Mouse (Mus musculus) neural tube, embryonic 12.5 days (tissue): ENCODE measurements around the gene Cryaa. TPM values are rescaled to one million over a fixed set of nuclear protein-coding genes. Genes with fewer than 3 reads are reported as not detected.

Source experiments
- ATAC-seq: fragments of 200-750 bp; cut with Nextera tagmentation; 2 replicates; pipeline ENCODE4 v1.8.0; 2017; ENCODE audit warnings: low read depth, mild to moderate bottlenecking, moderate TSS enrichment, moderate library complexity; ENCODE audit not compliant: low FRiP score
- H3K27ac ChIP-seq: fragments of 300-500 bp; sonication (generic); 2 replicates; pipeline ENCODE4 v1.5.1; 2016
- H3K27me3 ChIP-seq: fragments of 300-500 bp; sonication (generic); replicated peaks from 2 replicates; pipeline ENCODE4 v1.6.1; 2016; ENCODE audit warnings: mild to moderate bottlenecking
- H3K36me3 ChIP-seq: fragments of 300-500 bp; sonication (generic); 2 replicates; pipeline ENCODE4 v1.6.1; 2016; ENCODE audit warnings: mild to moderate bottlenecking
- H3K4me1 ChIP-seq: fragments of 300-500 bp; sonication (generic); 2 replicates; pipeline ENCODE4 v1.6.1; 2016
- H3K4me2 ChIP-seq: fragments of 300-500 bp; sonication (generic); replicated peaks from 2 replicates; pipeline ENCODE4 v1.6.1; 2016; ENCODE audit warnings: mild to moderate bottlenecking
- H3K4me3 ChIP-seq: fragments of 300-500 bp; sonication (generic); 2 replicates; pipeline ENCODE4 v1.5.1; 2016
- H3K9ac ChIP-seq: fragments of 300-500 bp; sonication (generic); 2 replicates; pipeline ENCODE4 v1.6.1; 2016; ENCODE audit warnings: mild to moderate bottlenecking
- H3K9me3 ChIP-seq: fragments of 300-500 bp; sonication (generic); 2 replicates; pipeline ENCODE4 v1.6.1; 2016; ENCODE audit warnings: mild to moderate bottlenecking
- WGBS: fragments of 180-500 bp; shearing (Covaris S2); methylation state at CpG from one replicate; pipeline ENCODE4 v1.1.7; 2016; 5-methylcytosine and 5-hydroxymethylcytosine counted together
- polyA plus RNA-seq: library from polyadenylated mRNA; unstranded; fragments of >200 nt; fragmentation: Nextera tagmentation; extraction: Ambion mirVana; gene quantifications from 2 replicates; pipeline ENCODE4 v1.2.1, GENCODE M21; 2016

Gene Cryaa
- polyA plus RNA-seq, 1 experiment from 2014 or later: not detected

DNA sequence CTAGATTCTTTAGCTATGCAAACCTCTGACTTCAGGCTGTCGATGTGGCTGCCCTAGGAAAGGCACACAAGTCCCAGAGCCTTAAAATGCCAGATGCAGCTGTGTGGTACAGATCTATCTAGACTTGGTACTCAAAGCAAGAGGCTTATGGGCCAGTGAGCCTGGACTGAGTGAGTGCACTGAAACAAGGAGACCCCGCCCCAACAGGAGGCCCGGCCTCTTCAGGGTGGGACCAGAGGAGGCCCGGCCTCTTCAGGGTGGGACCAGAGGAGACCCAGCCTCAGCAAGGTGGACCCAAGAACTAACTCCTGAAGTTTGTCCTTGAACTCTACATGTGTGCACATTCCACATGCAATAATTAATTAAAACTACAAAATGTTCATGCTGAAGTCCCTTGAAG, 34.7 kb upstream of the Cryaa start:
- 67% methylated on average over 4 of the region's 4 CpGs for WGBS
- H3K9ac ChIP-seq: no peak overlapping the region
- H3K4me3 ChIP-seq: no peak overlapping the region
- ATAC-seq: no peak
- peaks cover 26% of the 10 kb centered on the region for H3K36me3 ChIP-seq
- H3K4me2 ChIP-seq: no peak overlapping the region
- H3K4me1 ChIP-seq: no peaks in the 10 kb centered on the region; the same call in 1 of the 2 replicates
- H3K27ac ChIP-seq: no peak overlapping the region
- H3K9me3 ChIP-seq: no peaks in the 10 kb centered on the region
- peaks cover 4% of the 10 kb centered on the region; the same call in 1 of the 2 replicates for H3K27me3 ChIP-seq

DNA sequence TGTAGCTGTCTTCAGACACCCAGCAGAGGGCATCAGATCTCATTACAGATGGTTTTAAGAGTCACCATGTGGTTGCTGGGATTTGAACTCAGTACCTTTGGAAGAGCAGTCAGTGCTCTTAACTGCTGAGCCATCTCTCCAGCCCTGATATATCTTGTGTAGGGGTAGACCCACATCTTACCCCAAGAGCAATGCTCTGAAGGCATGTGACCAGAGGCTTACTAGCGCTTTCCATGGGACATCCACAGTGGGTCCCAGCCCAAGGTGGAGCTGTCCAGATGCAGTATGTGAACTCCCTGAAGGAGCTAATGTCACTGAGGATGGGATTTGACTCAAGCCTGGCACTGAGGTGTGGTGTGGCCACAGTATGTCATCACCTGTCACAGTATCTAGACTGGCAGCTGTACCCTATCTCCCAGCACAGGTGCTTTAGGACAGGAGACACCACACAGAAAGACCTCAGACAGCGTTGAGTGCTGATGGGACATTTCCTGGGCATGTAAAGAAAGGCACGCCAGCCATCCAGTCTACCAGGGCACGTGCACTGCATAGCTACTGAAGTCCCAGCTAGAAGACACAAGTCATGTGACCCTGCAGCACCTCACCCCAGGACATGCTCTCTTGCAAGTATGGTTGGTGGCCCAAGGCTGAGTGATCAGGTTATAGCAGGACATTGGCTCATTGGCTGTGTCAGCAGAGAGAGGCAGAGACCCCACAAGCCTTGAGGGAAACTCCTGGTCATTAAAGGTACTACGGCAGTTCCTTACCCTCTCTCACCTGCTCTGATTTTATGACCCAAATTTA, 31.2 kb upstream of the Cryaa start:
- ATAC-seq: no peak
- H3K4me1 ChIP-seq: no peaks in the 10 kb centered on the region
- WGBS: 96% methylated on average over 5 of the region's 5 CpGs
- H3K36me3 ChIP-seq: peaks cover 61% of the 10 kb centered on the region
- no peaks in the 10 kb centered on the region for H3K9me3 ChIP-seq
- no peaks in the 10 kb centered on the region for H3K27me3 ChIP-seq
- no peak overlapping the region for H3K9ac ChIP-seq
- no peak overlapping the region for H3K4me2 ChIP-seq
- H3K4me3 ChIP-seq: no peak overlapping the region
- no peak overlapping the region for H3K27ac ChIP-seq

DNA sequence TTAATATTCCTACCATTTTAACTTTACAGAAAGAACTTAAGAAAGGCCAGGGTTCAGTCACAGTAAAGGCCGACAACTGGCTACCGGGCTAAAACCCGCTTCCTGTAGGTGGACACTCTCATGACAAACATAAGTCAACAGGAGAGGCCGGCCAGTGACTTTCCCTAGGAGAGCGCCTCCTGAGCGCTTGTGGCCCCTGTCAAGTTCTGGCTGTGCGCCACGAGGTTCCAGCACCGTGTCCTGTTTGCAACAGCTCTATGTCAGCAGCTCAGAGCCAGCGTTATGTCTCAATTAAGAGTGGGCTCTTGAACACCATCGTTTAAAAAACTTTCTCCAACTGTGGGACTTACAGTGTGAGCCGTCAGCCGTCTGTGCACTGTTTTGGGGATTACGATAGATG, 25.5 kb upstream of the Cryaa start:
- Histone ChIP-seq H3K4me1 (peaks cover 2% of the 10 kb centered on the region), H3K27me3 (no peaks in the 10 kb centered on the region), H3K4me3 (no peak overlapping the region), H3K36me3 (peaks cover 85% of the 10 kb centered on the region), H3K4me2 (no peak overlapping the region), H3K9me3 (no peaks in the 10 kb centered on the region), H3K27ac (no peak overlapping the region), H3K9ac (no peak overlapping the region)
- ATAC-seq: no peak
- WGBS: 92% methylated on average over 14 of the region's 14 CpGs

GRCm38 (mm10) chr17:31653277-31653676, 24.3 kb upstream of the Cryaa start:
- Histone ChIP-seq H3K4me2 (no peak overlapping the region), H3K4me1 (peaks cover 8% of the 10 kb centered on the region), H3K4me3 (no peak overlapping the region), H3K36me3 (peaks cover 74% of the 10 kb centered on the region), H3K27me3 (no peaks in the 10 kb centered on the region), H3K27ac (no peak overlapping the region), H3K9me3 (no peaks in the 10 kb centered on the region), H3K9ac (no peak overlapping the region)
- ATAC-seq: no peak
- WGBS: 86% methylated on average over 6 of the region's 6 CpGs

DNA sequence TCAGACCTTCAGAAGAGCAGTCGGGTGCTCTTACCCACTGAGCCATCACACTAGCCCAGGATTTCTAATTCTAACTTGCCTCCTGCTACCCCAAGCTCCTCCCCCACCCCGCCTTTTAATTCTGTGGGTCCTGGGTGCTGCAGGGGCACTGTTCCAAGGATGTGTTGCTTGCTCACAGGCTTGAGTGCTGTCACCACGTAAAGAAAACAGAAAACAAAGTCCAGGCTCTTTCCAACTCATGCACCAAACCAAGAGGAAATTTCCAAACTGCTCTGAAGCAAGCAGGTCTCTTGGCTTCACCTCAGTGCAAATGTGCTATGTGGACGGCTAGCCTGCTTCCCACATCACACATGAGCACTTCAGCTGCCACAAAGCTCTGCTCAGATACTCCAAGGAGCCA, 22.2 kb upstream of the Cryaa start:
- H3K36me3 ChIP-seq: peaks cover 53% of the 10 kb centered on the region
- WGBS: 85% methylated on average over 4 of the region's 4 CpGs
- no peak overlapping the region for H3K27ac ChIP-seq
- no peak for ATAC-seq
- H3K9me3 ChIP-seq: no peaks in the 10 kb centered on the region
- H3K9ac ChIP-seq: no peak overlapping the region
- H3K27me3 ChIP-seq: no peaks in the 10 kb centered on the region
- peaks cover 13% of the 10 kb centered on the region for H3K4me1 ChIP-seq
- H3K4me2 ChIP-seq: no peak overlapping the region
- no peak overlapping the region for H3K4me3 ChIP-seq

DNA sequence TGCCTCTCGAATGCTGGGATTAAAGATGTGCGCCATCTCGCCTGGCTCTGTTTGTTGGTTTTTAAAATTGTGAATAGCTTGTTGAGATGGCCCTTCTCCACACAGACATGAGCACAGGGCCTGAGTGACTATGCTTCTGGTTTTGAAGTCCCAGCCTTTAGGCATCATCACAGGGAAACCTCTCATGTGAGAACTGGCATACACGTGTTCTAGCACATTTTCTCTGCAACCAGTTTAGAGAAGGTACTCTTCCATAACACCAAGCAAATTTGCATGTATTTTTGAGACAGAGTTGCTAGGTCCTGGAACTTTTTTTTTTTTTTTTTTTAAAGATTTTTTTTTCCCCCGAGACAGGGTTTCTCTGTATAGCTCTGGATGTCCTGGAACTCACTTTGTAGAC, 20.9 kb upstream of the Cryaa start:
- Histone ChIP-seq H3K4me2 (no peak overlapping the region; the same call in 1 of the 2 replicates), H3K36me3 (peaks cover 40% of the 10 kb centered on the region), H3K27me3 (no peaks in the 10 kb centered on the region), H3K9me3 (no peaks in the 10 kb centered on the region), H3K4me1 (peaks cover 13% of the 10 kb centered on the region), H3K27ac (no peak overlapping the region), H3K4me3 (no peak overlapping the region), H3K9ac (no peak overlapping the region)
- 89% methylated on average over 5 of the region's 5 CpGs for WGBS
- no peak for ATAC-seq

- Histone ChIP-seq H3K4me2 (peak overlapping the region; percentile 61), H3K9me3 (no peaks in the 10 kb centered on the region), H3K27ac (no peak overlapping the region), H3K4me3 (peak overlapping the region; percentile 99), H3K27me3 (no peaks in the 10 kb centered on the region), H3K36me3 (peaks cover 33% of the 10 kb centered on the region), H3K9ac (peak overlapping the region; percentile 96), H3K4me1 (peaks cover 13% of the 10 kb centered on the region)
- no peak for ATAC-seq
- 58% methylated on average over 12 of the region's 12 CpGs for WGBS
Observed at GRCm38 (mm10) chr17:31657141-31657983, 20.2 kb upstream of the Cryaa start.

DNA sequence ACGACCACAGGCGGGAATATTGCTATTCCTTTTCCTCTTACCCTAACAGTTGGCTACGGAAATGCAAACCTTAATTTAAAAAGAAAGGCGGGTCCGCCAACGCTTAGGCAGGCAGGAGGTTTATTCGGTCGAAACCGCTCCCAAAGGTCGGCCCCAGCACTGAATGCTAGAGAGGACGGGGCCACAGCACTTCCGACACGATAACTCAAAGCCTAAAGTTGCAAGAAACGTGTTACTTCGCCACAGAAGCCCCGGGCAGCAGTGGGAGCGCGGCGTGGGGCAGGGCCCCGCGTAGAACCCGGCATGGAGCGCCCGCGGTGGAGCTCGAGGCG, 19.5 kb upstream of the Cryaa start:
- no peaks in the 10 kb centered on the region for H3K9me3 ChIP-seq
- 0 out of 2 replicates have a peak, but pooled peaks have one; percentile 2 for ATAC-seq
- peak overlapping the region; percentile 99 for H3K4me3 ChIP-seq
- WGBS: under 1% methylated on average over 27 of the region's 27 CpGs
- peaks cover 26% of the 10 kb centered on the region for H3K36me3 ChIP-seq
- H3K9ac ChIP-seq: peak overlapping the region; percentile 96
- H3K27me3 ChIP-seq: no peaks in the 10 kb centered on the region
- peak overlapping the region; percentile 61 for H3K4me2 ChIP-seq
- H3K27ac ChIP-seq: 0 out of 2 replicates have a peak overlapping the region, but pooled peaks have one; percentile 57
- H3K4me1 ChIP-seq: peaks cover 13% of the 10 kb centered on the region

DNA sequence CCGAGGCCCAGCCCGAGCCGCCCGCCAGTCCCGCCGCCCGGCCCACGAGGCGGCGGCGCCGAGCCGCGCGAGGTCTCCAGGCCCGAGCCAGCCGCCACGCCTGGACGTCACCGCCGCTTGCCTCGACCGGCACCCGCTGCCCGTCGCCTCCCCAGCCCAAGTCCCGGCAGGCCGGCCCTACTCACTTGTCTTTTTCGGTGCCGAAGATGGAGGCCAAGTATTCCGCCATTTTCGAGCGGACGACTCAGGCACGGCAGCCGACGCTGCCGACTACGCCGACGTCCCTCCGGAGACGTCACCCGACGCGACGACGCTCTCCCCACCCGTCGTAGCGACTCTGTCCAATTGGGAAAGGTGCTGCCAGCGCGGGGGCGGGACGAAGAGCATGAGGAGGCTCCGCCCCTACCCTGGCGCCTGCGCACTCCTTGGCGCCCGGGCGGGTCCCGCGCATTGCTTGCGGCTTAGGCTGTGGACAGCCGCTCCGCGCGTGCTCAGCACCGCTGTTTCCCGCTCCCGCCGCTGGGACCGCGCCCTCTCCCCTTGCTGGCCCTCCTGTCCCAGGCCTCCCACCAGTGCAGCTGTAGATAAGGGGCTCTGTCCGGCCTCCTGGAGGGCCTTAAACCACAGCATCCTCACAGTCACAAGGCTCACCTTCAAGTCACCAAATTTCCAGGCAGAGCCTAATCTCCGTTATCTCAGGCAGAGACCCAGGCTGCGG, 19.0 kb upstream of the Cryaa start, which contains the start of gene U2af1:
Gene U2af1 (minus strand): TSS at position 425 of the 718 bp plus-strand sequence.
- Histone ChIP-seq H3K4me2 (peak within 1 kb of the TSS; percentile 61), H3K27ac (peak within 1 kb of the TSS; percentile 75), H3K4me3 (peak within 1 kb of the TSS; percentile 99), H3K9me3 (no peaks in the 10 kb centered on the region), H3K36me3 (peaks cover 21% of the 10 kb centered on the region), H3K4me1 (peaks cover 13% of the 10 kb centered on the region), H3K27me3 (no peaks in the 10 kb centered on the region), H3K9ac (peak within 1 kb of the TSS; percentile 96)
- WGBS: under 1% methylated on average over 76 of the region's 77 CpGs
- ATAC-seq: peak; percentile 99

- H3K27ac ChIP-seq: no peak overlapping the region
- no peak overlapping the region for H3K4me2 ChIP-seq
- H3K4me3 ChIP-seq: no peak overlapping the region
- H3K9me3 ChIP-seq: no peaks in the 10 kb centered on the region
- H3K36me3 ChIP-seq: peaks cover 5% of the 10 kb centered on the region
- no peak for ATAC-seq
- H3K4me1 ChIP-seq: peaks cover 13% of the 10 kb centered on the region
- no peak overlapping the region for H3K9ac ChIP-seq
- WGBS: 76% methylated on average over 8 of the region's 8 CpGs
- no peaks in the 10 kb centered on the region for H3K27me3 ChIP-seq
Observed at GRCm38 (mm10) chr17:31660661-31661250, 16.9 kb upstream of the Cryaa start.

- Histone ChIP-seq H3K27ac (no peak overlapping the region), H3K9ac (no peak overlapping the region), H3K4me3 (no peak overlapping the region), H3K4me1 (peaks cover 5% of the 10 kb centered on the region), H3K27me3 (no peaks in the 10 kb centered on the region), H3K36me3 (no peaks in the 10 kb centered on the region), H3K4me2 (no peak overlapping the region), H3K9me3 (no peaks in the 10 kb centered on the region)
- ATAC-seq: no peak
Observed at GRCm38 (mm10) chr17:31662855-31663254, 14.8 kb upstream of the Cryaa start.
